Comparison of ENCODE assay signal across 8 mouse cellular contexts in the genomic region with DNA sequence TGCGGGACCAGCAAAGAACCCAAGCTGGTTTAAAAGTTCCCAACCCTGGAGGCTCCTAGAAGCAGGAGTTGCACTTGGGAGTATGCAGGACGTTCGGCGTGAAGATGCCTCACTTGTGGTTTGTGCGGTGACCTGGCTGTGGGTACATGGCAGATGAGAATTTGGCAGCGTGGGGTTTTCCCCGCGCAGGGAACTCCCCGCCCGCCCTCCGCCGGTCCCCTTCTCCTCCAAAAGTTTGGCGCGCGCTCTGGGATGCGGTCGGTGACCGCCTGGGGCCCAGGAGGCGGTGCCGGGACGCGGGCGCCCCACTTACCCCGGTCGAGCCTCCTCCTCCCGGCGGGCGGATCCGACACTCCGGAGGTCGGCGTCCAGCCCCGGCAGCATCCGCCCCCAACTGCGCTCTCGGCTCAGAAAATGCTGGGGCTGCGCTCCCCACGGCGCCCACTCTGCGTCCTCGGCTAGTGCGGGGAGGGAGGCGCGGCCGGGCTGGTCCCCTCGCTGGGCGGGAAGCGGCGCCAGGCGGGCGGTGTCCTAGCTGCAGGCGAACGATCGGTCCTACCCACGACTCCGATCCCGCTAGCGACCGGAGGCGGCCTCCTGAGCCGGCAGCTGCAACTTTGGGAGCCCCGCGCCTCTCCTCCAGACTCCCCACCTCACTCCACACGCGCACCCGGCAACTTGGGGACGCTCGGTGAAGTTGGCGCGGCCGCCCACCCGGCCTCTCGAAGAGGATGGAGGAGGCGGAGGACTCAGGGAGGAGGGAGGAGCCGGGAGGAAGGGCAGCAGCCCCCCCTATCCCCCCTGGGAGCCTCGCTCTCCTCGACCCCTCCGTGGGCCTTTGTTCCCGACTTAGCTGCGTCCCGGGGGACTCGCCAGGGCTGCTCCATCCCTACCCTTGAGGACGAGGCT. TPM values are rescaled to one million over a fixed set of nuclear protein-coding genes. Genes with fewer than 3 reads are reported as not detected.
A peak's percentile ranks its signal among the peaks of the same experiment; 100 is the strongest.
DNase-seq lines count a peak whose midpoint lies in the region.

A gene (minus strand): TSS at position 670 of the 909 bp plus-strand sequence.

- intact Hi-C loops in heart, postnatal 25 days (cut with DNase I), result no loop called here

- peak within 1 kb of the TSS; percentile 84 for H3K4me3 ChIP-seq in forebrain, embryonic 10.5 days
- peak within 1 kb of the TSS; percentile 89 for H3K4me3 ChIP-seq in limb, embryonic 10.5 days

- H3K27ac ChIP-seq in forebrain, embryonic 10.5 days, result peak within 1 kb of the TSS; percentile 93
- peak within 1 kb of the TSS; percentile 91 for H3K27ac ChIP-seq in limb, embryonic 10.5 days

- no peaks in the 10 kb centered on the region for H3K9me3 ChIP-seq in forebrain, embryonic 10.5 days
- H3K9me3 ChIP-seq in limb, embryonic 10.5 days (replicated peaks), result no peaks in the 10 kb centered on the region

- DNase-seq in right cerebral cortex, postnatal 25 days, result peak; percentile 39
- DNase-seq in right cerebral cortex, adult 18-20 months, result no peak
- peak; percentile 62 for DNase-seq in forebrain, embryonic 10.5 days (ENCODE audit: extremely low spot score, low spot score)
- DNase-seq in heart, postnatal 25 days (ENCODE audit: low spot score), result peak; percentile 23
- DNase-seq in limb, embryonic 10.5 days (ENCODE audit: low spot score), result peak; percentile 80
- peak; percentile 65 for DNase-seq in mesoderm, embryonic 11.5 days (ENCODE audit: low read depth, low spot score)
- DNase-seq in spleen, postnatal 14 days (ENCODE audit: low spot score in 2 of 2), result peak; percentile 32 to 37
- DNase-seq in layer of hippocampus, adult 9-11 months, result no peak

- H3K4me1 ChIP-seq in forebrain, embryonic 10.5 days, result peaks cover 53% of the 10 kb centered on the region
- H3K4me1 ChIP-seq in limb, embryonic 10.5 days, result peaks cover 31% of the 10 kb centered on the region

- under 1% methylated on average over 83 of the region's 83 CpGs for WGBS in forebrain, embryonic 10.5 days
- WGBS in limb, embryonic 10.5 days, result under 1% methylated on average over 83 of the region's 83 CpGs

- peaks cover 2% of the 10 kb centered on the region; the same call in 1 of the 2 replicates for H3K36me3 ChIP-seq in forebrain, embryonic 10.5 days (replicated peaks)
- H3K36me3 ChIP-seq in limb, embryonic 10.5 days, result no peaks in the 10 kb centered on the region

- peaks cover 56% of the 10 kb centered on the region for H3K27me3 ChIP-seq in forebrain, embryonic 10.5 days (ENCODE audit: poor library complexity, severe bottlenecking)
- peaks cover 37% of the 10 kb centered on the region for H3K27me3 ChIP-seq in limb, embryonic 10.5 days (ENCODE audit: low read depth, poor library complexity, severe bottlenecking)

RNA-seq across cellular contexts. Expression of the gene that starts here (rescaled TPM):
- polyA plus RNA-seq in forebrain, embryonic 10.5 days (2016; fragmentation: Nextera tagmentation; extraction: Ambion mirVana), result 2.1 and 2.4 TPM in 2 replicates
- total RNA-seq in heart, postnatal 25 days (2021), result under 1 TPM; 0.84 to 0.99 TPM
- polyA plus RNA-seq in limb, embryonic 10.5 days (2016; fragmentation: Nextera tagmentation; extraction: Ambion mirVana), result 1.4 and 2.0 TPM in 2 replicates

Comparison
In these comparisons a context has a peak if more than half of its experiments do, and no peak if none do; other contexts are left out.
1. DNase-seq: peak in right cerebral cortex, postnatal 25 days (single experiment), forebrain, embryonic 10.5 days (single experiment), limb, embryonic 10.5 days (single experiment), mesoderm, embryonic 11.5 days (single experiment) and spleen, postnatal 14 days (2 of 2); none in right cerebral cortex, adult 18-20 months (single experiment) and layer of hippocampus, adult 9-11 months (single experiment).
2. Peak in DNase-seq in heart, postnatal 25 days; RNA of the gene not detected or under 1 TPM.